Mouse (Mus musculus): Measurements from ENCODE around the gene Klrb1c. TPM values are rescaled to one million over a fixed set of nuclear protein-coding genes. Genes with fewer than 3 reads are reported as not detected.

Gene Klrb1c
- 0.05 and 0.11 TPM in 2 replicates for polyA plus RNA-seq (2015; fragmentation: Nextera tagmentation; extraction: Ambion mirVana)

DNA sequence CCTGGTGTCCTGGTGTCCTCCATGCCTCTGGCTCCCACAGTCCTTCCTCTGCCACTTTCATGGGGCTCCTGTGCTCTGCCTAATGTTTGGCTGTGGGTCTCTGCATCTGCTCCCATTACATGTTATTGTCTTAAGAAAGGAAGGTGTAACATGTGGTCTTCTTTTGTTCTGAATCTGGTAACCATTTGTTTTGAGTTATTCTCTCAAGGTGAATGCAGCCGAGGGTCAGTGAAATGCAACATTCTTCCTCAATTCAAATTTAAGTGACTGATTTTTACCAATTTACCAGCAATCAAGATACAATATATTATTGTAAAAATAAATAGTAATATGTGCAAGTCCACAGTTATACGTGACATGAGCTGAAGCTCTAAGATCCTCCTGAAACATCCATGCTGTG lies at the start of gene Klrb1c:
Gene Klrb1c (minus strand): TSS at position 101 of the 400 bp plus-strand sequence.
- no peaks in the 10 kb centered on the region for H3K9me3 ChIP-seq (replicated peaks)
- no peak within 1 kb of the TSS for H3K27ac ChIP-seq (replicated peaks)
- no peaks in the 10 kb centered on the region for H3K36me3 ChIP-seq
- no peaks in the 10 kb centered on the region for H3K27me3 ChIP-seq
- H3K4me2 ChIP-seq (replicated peaks): no peak within 1 kb of the TSS
- H3K9ac ChIP-seq: no peak within 1 kb of the TSS
- ATAC-seq (ENCODE audit: insufficient number of reproducible peaks, low FRiP score, low TSS enrichment, low read depth): no peak
- no peaks in the 10 kb centered on the region for H3K4me1 ChIP-seq
- WGBS: 81% methylated on average over 2 of the region's 2 CpGs
- H3K4me3 ChIP-seq (replicated peaks): no peak within 1 kb of the TSS

GRCm38 (mm10) chr6:128837454-128838341 lies 48.7 kb upstream of the Klrb1c start:
- 1% methylated on average over 14 of the region's 14 CpGs for WGBS
- Histone ChIP-seq H3K4me1 (peaks cover 22% of the 10 kb centered on the region; the same call in 1 of the 2 replicates), H3K4me3 (replicated peaks) (peak overlapping the region; percentile 82), H3K36me3 (no peaks in the 10 kb centered on the region), H3K9me3 (replicated peaks) (no peaks in the 10 kb centered on the region), H3K4me2 (replicated peaks) (peak overlapping the region; percentile 70), H3K27me3 (no peaks in the 10 kb centered on the region), H3K9ac (peak overlapping the region; percentile 44), H3K27ac (replicated peaks) (peak overlapping the region; percentile 98)
- ATAC-seq (ENCODE audit: insufficient number of reproducible peaks, low FRiP score, low TSS enrichment, low read depth): no peak

DNA sequence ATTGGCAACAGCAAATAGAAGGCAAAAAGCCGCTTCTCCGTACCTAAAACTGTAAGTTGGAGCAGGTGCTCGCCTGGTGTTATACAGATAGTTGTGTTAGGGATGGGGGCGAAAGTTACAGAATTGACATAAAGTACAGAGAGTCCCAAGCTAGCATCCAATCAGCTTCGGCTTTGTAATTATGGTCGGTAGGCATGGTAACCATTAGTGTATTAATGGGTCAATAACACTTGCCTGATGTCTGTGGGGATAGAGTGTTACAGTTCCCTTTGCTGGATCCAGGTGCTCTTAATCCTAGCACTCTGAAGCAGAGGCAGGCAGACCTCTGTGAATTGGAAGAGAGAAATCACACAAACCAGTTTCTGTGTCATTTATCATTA lies 47.9 kb upstream of the Klrb1c start:
- H3K27me3 ChIP-seq: no peaks in the 10 kb centered on the region
- H3K9me3 ChIP-seq (replicated peaks): no peaks in the 10 kb centered on the region
- WGBS: 82% methylated on average over 6 of the region's 6 CpGs
- ATAC-seq (ENCODE audit: insufficient number of reproducible peaks, low FRiP score, low TSS enrichment, low read depth): no peak
- peak overlapping the region; percentile 82 for H3K4me3 ChIP-seq (replicated peaks)
- H3K36me3 ChIP-seq: no peaks in the 10 kb centered on the region
- peak overlapping the region; percentile 70 for H3K4me2 ChIP-seq (replicated peaks)
- H3K4me1 ChIP-seq: peaks cover 19% of the 10 kb centered on the region; the same call in 1 of the 2 replicates
- peak overlapping the region; percentile 98 for H3K27ac ChIP-seq (replicated peaks)
- no peak overlapping the region for H3K9ac ChIP-seq

DNA sequence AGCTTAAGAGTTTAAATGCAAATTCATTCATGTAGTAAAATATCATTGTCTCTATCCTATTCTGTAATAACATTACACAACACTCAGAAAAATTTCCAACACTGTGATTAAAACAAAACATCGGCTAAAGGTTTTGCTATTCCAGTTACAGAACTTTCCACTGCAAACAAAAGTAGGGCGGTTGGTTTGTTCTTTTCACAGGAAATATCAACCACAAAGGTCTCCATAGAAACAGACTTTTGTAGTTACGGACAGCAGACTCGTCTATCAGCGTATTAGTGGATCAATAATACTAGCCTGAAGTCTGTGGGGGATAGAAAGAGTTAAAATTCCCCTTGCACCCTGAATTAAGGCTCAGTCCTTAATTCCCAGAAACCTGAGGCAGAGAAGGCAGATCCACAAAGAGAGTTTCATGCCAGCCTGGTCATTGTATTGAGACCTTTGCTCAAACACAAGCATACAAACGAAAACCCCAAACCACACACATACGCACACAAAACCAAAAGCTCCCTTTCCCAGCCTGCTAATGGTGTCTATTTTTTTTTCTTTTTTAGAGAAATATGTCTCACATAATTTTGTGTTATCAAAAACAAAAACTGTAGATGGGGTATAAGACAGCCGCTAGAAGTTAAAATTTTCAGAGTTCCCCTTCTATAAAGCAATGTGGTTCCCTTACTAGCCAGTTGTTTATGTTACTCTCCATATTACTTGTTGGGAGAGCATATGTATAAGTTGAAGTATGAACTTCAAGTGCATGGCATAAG lies 47.4 kb upstream of the Klrb1c start:
- Histone ChIP-seq H3K27ac (replicated peaks) (no peak overlapping the region), H3K9me3 (replicated peaks) (no peaks in the 10 kb centered on the region), H3K27me3 (no peaks in the 10 kb centered on the region), H3K36me3 (no peaks in the 10 kb centered on the region), H3K4me3 (replicated peaks) (no peak overlapping the region), H3K4me1 (peaks cover 14% of the 10 kb centered on the region; the same call in 1 of the 2 replicates), H3K9ac (no peak overlapping the region), H3K4me2 (replicated peaks) (no peak overlapping the region)
- ATAC-seq (ENCODE audit: insufficient number of reproducible peaks, low FRiP score, low TSS enrichment, low read depth): no peak
- 82% methylated on average over 8 of the region's 8 CpGs for WGBS

DNA sequence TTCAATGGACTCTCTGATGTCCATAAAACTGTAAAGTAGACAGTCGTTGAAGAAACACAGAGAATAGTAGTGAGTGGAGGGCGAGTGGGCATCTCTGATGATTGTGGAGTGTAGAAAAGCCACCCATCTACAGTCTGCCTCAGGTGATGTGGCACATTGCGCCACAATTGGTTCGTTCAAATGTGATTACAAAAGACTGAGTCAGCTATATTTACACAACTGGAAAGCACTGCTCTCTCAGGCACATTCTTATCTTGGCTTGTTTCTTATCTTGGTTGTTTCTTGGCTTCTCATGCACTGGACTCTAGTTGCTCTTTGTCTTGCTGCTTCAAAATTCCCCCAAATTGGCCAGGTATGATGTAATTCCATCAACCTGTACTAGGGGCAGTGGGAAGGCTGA lies 46.6 kb upstream of the Klrb1c start:
- Histone ChIP-seq H3K9ac (no peak overlapping the region), H3K4me3 (replicated peaks) (no peak overlapping the region), H3K27me3 (no peaks in the 10 kb centered on the region), H3K4me2 (replicated peaks) (no peak overlapping the region), H3K36me3 (no peaks in the 10 kb centered on the region), H3K9me3 (replicated peaks) (no peaks in the 10 kb centered on the region), H3K27ac (replicated peaks) (no peak overlapping the region), H3K4me1 (peaks cover 14% of the 10 kb centered on the region; the same call in 1 of the 2 replicates)
- 81% methylated on average over 4 of the region's 4 CpGs for WGBS
- no peak for ATAC-seq (ENCODE audit: insufficient number of reproducible peaks, low FRiP score, low TSS enrichment, low read depth)

DNA sequence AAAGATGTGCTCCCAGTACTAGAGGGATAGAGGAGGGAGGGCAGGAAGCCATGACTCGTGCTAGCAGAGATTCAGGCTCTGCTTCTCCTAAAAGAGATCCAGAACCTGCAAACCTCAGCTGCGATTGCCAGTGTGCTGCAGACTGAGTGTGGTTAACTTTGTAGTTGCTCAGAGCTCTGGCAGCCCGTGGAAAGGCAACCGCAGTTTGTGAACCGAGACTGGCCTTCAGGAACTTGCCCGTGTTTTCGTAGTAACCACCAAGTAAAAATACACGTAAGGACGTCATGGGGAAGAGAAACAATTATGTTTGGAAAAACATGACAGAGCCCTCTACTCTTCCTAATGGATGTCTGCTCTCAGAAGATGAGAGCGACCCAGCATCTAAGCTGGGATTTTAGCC lies 44.0 kb upstream of the Klrb1c start:
- H3K4me1 ChIP-seq: 0 out of 2 replicates have a peak, but pooled peaks cover 7% of the 10 kb centered on the region
- H3K27ac ChIP-seq (replicated peaks): no peak overlapping the region
- no peaks in the 10 kb centered on the region for H3K9me3 ChIP-seq (replicated peaks)
- H3K36me3 ChIP-seq: no peaks in the 10 kb centered on the region
- no peak overlapping the region for H3K4me3 ChIP-seq (replicated peaks)
- WGBS: 83% methylated on average over 10 of the region's 10 CpGs
- H3K27me3 ChIP-seq: no peaks in the 10 kb centered on the region
- H3K4me2 ChIP-seq (replicated peaks): no peak overlapping the region
- H3K9ac ChIP-seq: no peak overlapping the region
- ATAC-seq (ENCODE audit: insufficient number of reproducible peaks, low FRiP score, low TSS enrichment, low read depth): no peak

DNA sequence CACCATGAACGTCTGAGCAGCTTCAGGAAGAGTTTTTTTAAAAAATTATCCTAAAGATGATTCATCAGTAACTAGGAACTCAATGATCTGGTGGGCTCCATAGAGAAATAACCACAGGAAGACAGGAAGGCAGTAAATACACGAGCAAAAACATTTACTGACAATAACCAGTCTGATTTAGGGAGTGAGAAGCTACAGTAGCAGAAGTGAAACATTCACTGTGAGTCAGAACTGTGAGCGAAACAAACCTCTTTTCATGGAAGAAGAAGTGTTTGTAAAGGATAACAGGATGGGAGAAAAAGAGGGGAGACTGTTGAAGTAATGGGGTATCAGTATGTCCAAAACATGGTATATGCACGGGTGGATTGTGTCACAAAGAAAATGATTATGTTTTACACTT lies 40.8 kb upstream of the Klrb1c start:
- H3K36me3 ChIP-seq: no peaks in the 10 kb centered on the region
- no peak for ATAC-seq (ENCODE audit: insufficient number of reproducible peaks, low FRiP score, low TSS enrichment, low read depth)
- no peaks in the 10 kb centered on the region for H3K27me3 ChIP-seq
- no peak overlapping the region for H3K4me2 ChIP-seq (replicated peaks)
- no peaks in the 10 kb centered on the region for H3K4me1 ChIP-seq
- 60% methylated on average over 4 of the region's 4 CpGs for WGBS
- H3K4me3 ChIP-seq (replicated peaks): no peak overlapping the region
- H3K27ac ChIP-seq (replicated peaks): no peak overlapping the region
- H3K9me3 ChIP-seq (replicated peaks): no peaks in the 10 kb centered on the region
- no peak overlapping the region for H3K9ac ChIP-seq

GRCm38 (mm10) chr6:128826781-128827180 lies 37.8 kb upstream of the Klrb1c start:
- no peak overlapping the region for H3K9ac ChIP-seq
- no peaks in the 10 kb centered on the region for H3K4me1 ChIP-seq
- H3K36me3 ChIP-seq: no peaks in the 10 kb centered on the region
- H3K9me3 ChIP-seq (replicated peaks): no peaks in the 10 kb centered on the region
- no peak for ATAC-seq (ENCODE audit: insufficient number of reproducible peaks, low FRiP score, low TSS enrichment, low read depth)
- no peak overlapping the region for H3K4me2 ChIP-seq (replicated peaks)
- H3K4me3 ChIP-seq (replicated peaks): no peak overlapping the region
- no peaks in the 10 kb centered on the region for H3K27me3 ChIP-seq
- 73% methylated on average over 3 of the region's 3 CpGs for WGBS
- no peak overlapping the region for H3K27ac ChIP-seq (replicated peaks)

GRCm38 (mm10) chr6:128826132-128826531 lies 37.1 kb upstream of the Klrb1c start, which contains the start of the genes Gm44511 and Klrb1b:
Gene Gm44511, minus strand, starts transcription at chr6:128826315.
Gene Klrb1b, minus strand, starts transcription at chr6:128826331.
- H3K9me3 ChIP-seq (replicated peaks): no peaks in the 10 kb centered on the region
- no peak for ATAC-seq (ENCODE audit: insufficient number of reproducible peaks, low FRiP score, low TSS enrichment, low read depth)
- no peak within 1 kb of the TSS for H3K4me3 ChIP-seq (replicated peaks)
- H3K4me1 ChIP-seq: no peaks in the 10 kb centered on the region
- H3K9ac ChIP-seq: no peak within 1 kb of the TSS
- H3K4me2 ChIP-seq (replicated peaks): no peak within 1 kb of the TSS
- H3K36me3 ChIP-seq: no peaks in the 10 kb centered on the region
- 83% methylated on average over 6 of the region's 6 CpGs for WGBS
- no peaks in the 10 kb centered on the region for H3K27me3 ChIP-seq
- no peak within 1 kb of the TSS for H3K27ac ChIP-seq (replicated peaks)

- H3K27ac ChIP-seq (replicated peaks): no peak overlapping the region
- no peaks in the 10 kb centered on the region for H3K9me3 ChIP-seq (replicated peaks)
- H3K4me2 ChIP-seq (replicated peaks): no peak overlapping the region
- H3K4me3 ChIP-seq (replicated peaks): no peak overlapping the region
- no peaks in the 10 kb centered on the region for H3K36me3 ChIP-seq
- WGBS: 72% methylated on average over 4 of the region's 4 CpGs
- ATAC-seq (ENCODE audit: insufficient number of reproducible peaks, low FRiP score, low TSS enrichment, low read depth): no peak
- H3K9ac ChIP-seq: no peak overlapping the region
- H3K27me3 ChIP-seq: no peaks in the 10 kb centered on the region
- H3K4me1 ChIP-seq: no peaks in the 10 kb centered on the region
Observed at GRCm38 (mm10) chr6:128818083-128818802, 29.2 kb upstream of the Klrb1c start.

DNA sequence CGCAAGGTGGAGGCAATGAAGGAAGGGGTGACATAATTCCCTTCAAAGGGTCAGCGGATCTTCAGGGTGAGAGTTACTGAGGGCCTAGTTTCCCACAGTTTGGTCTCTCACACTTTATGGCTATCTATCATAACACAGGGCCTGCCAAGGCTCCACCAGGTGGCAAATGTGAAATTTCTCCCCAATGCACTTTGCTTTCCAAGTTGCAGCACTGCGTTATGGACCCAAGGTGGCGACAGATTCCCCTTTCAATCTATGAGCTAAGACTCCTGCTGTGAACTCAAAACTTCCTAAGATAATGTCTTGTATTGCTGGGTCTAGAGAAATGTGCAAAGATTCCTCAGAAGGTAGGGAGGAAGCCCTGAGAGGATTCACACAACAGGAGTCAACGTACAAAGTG lies 19.5 kb upstream of the Klrb1c start:
- Histone ChIP-seq H3K9ac (no peak overlapping the region), H3K4me3 (replicated peaks) (no peak overlapping the region), H3K9me3 (replicated peaks) (no peaks in the 10 kb centered on the region), H3K4me2 (replicated peaks) (no peak overlapping the region), H3K27ac (replicated peaks) (no peak overlapping the region), H3K4me1 (no peaks in the 10 kb centered on the region), H3K27me3 (no peaks in the 10 kb centered on the region), H3K36me3 (no peaks in the 10 kb centered on the region)
- ATAC-seq (ENCODE audit: insufficient number of reproducible peaks, low FRiP score, low TSS enrichment, low read depth): no peak
- WGBS: 80% methylated on average over 5 of the region's 5 CpGs
